Mouse (Mus musculus) cerebellum, adult 11 months (tissue): ENCODE measurements around the gene Map2k6.

Experiments used
- DNase-seq: peaks from one replicate; pipeline ENCODE4 v3.0.0; 2022

Map2k6 gene

GRCm38 (mm10) chr11:110453445-110454154 lies 54.7 kb downstream of the Map2k6 start:
- DNase-seq = no peak

GRCm38 (mm10) chr11:110457441-110457912 lies 58.6 kb downstream of the Map2k6 start:
- no peak for DNase-seq

- no peak for DNase-seq
Observed at GRCm38 (mm10) chr11:110460480-110460879, 61.6 kb downstream of the Map2k6 start.

DNA sequence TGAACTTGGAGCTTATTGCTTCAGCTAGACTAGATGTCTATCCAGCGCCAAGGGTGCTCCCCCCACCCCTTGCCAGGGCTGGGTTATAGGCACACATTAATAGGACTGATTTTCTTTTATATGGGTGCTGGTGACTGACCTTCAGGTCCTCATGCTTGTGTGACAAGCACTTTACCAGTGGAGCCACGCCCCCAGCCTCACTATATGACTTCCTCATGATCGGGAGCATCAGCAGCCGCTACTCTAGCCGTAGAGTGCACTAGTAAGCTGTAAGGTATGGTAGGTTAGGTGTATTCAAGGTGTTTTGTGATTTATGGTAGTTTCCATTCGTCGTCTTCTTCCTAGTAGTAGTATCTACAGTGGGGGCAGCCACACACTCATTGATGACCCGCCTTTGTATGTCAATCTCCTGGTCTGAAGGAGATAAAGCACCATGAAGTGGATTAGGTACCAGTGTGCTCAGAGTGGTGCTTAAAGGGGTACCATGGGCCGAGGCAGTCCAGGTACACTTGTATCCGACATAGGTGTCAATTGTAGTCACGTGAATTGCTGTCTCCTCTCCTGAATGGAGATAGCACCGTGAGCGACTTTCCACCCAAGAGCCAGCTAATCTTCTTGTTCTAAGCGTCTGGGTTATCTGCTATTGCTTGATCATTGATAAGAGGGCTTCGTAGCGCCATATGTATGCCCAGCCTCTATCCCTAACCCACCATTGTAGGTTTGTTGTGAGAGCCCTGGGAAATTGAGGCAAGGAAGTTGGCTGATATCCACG lies 62.8 kb downstream of the Map2k6 start:
- DNase-seq = no peak

- no peak for DNase-seq
Observed at GRCm38 (mm10) chr11:110462975-110463578, 64.2 kb downstream of the Map2k6 start.

GRCm38 (mm10) chr11:110463801-110464200 lies 64.9 kb downstream of the Map2k6 start:
- DNase-seq = no peak

- no peak for DNase-seq
Observed at GRCm38 (mm10) chr11:110469054-110469453, 70.1 kb downstream of the Map2k6 start.

GRCm38 (mm10) chr11:110470561-110471273 lies 71.8 kb downstream of the Map2k6 start:
- DNase-seq = no peak

DNA sequence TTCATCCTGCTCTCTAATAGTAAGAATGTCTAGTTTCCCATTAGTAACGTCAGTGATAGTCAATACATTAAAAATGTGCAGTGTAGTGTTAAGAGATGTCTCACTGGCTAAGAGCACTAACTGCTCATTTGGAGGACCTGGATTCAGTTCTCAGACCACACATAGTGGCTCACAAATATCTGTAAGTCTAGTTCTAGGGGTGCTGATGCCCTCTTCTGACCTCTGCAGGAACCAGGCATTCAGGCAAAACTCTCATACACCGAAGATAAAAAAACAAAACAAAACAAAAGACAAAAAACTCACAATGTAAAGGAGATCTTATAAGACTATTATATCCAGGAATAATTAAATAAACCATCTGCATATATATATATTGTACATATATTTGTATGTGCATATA lies 72.4 kb downstream of the Map2k6 start:
- DNase-seq = no peak

- DNase-seq = no peak
Observed at GRCm38 (mm10) chr11:110472078-110472477, 73.2 kb downstream of the Map2k6 start.

- no peak for DNase-seq
Observed at GRCm38 (mm10) chr11:110473495-110473894, 74.6 kb downstream of the Map2k6 start.

DNA sequence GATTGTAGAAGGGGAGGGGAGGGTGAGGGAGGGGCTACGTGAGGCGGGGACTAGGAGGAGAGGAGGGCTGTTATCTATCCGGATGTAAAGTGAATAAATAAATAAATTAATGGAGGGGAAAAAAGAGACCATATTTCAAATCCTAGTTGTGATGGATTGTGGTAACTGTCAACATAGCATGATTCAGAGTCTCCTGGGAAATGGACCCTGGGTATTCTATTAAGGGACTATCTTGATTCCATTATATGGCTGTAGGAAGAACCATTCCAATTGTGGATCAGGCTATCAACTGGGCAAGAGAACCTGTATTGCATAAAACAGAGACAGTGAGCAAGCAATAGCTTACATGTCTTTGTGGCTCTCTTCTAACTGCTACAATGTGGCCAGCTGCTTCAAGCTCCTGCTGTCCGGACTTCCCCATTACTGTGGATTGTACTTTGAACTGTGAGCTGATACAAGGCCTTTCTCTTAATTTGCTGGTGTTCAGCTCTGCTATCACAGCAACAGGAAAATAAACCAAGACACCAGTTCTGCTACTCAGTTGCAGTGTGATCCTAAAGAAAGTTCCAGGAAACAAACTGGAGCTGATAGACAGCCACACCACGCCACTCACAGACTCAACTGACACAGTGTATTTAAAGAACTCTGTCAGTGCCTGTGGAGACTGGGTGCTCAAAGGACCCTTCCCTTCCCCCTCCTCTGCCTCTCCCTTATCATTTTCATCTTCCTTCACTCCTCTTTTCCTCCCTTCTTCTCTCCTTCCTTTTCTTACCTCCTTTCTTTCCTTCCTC lies 77.6 kb downstream of the Map2k6 start:
- no peak for DNase-seq

DNA sequence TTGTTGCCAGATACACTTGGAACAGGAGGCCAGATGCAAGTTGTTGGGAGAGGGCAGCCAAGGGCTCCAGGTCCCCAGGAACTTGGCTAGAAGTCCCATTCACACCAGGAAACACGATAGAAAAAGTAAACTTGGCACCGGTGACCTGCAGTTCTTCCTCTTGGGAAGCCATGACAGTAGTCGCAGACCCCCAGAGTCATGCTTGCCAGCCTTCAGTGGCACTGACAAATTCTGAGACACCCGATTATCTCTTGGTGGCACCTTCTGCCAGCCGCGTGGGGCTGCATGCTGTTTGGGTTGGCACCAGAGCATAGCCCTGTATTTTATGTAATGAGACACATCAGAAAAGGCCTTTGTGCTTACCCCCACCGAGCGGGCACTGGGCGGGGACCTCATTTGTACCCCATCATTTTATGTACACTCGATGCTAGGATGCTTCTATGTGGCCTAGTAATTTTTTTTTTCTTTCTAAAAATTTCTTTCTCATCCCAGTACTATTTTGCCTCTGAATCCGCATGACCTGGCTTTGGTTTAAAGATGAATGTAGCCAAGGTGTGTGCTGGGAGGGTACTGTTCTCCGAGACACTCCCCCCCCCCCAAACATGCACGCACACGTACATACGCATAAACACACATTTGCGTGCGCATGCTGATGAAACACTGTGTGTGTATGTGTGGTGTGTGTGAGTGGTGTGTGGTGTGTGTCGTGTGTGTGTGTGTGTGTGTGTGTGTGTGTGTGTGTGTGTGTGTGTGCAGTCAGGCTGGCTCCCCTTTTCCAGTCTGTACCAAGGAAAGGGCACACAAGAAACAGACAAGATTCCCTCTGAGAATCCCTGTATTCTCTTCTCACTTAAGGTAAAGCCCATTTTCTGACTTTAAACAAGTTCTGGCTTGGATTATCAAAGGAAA lies 79.3 kb downstream of the Map2k6 start:
- peak; percentile 40 for DNase-seq

- DNase-seq = peak; percentile 26
Observed at GRCm38 (mm10) chr11:110478978-110479384, 80.1 kb downstream of the Map2k6 start.

- DNase-seq = no peak
Observed at GRCm38 (mm10) chr11:110481406-110481805, 82.5 kb downstream of the Map2k6 start.

DNA sequence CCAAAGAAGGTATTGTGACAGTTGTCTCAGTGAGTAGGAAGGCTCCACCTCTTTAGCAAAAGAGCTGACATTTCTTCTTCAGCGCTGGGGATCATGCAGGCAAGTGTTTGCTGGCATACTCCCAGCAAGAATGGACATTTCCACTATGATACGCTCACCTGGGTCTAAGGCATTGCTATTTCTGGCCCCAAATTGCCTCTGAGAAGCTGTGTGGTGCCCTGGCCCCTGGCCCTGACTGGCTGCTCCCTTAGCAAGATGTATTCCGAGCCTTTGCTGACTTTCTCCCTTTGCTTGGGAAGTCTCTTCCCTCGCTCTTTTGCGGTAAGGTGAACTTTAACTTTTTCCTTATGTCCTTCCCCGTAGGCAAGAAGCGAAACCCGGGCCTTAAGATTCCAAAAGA lies 83.3 kb downstream of the Map2k6 start:
- no peak for DNase-seq

- no peak for DNase-seq
Observed at GRCm38 (mm10) chr11:110482649-110483048, 83.7 kb downstream of the Map2k6 start.

GRCm38 (mm10) chr11:110483165-110483564 lies 84.2 kb downstream of the Map2k6 start:
- DNase-seq = no peak

GRCm38 (mm10) chr11:110484426-110484825 lies 85.5 kb downstream of the Map2k6 start:
- DNase-seq = no peak

GRCm38 (mm10) chr11:110485081-110485480 lies 86.2 kb downstream of the Map2k6 start:
- no peak for DNase-seq

- DNase-seq = no peak
Observed at GRCm38 (mm10) chr11:110487796-110488195, 88.9 kb downstream of the Map2k6 start.
